Comparison of ENCODE assay signal across 1 mouse cellular context in genomic region chr7:17025896-17026622, GRCm38 (mm10).
TF ChIP-seq lines count a peak whose summit lies in the region.

No protein-coding gene starts in this region.

TF ChIP-seq in MEL, 35 proteins besides CTCF, POLR2A, EP300 and RAD21 (continued from another document):
- no peak for TF ChIP-seq KAT2A (conservative IDR thresholded peaks at IDR 0.05; ENCODE audit: low read depth, low read length)
- TF ChIP-seq GATA1 (IDR thresholded peaks at IDR 0.05; ENCODE audit: low read depth, low read length) = no peak
- TF ChIP-seq SIN3A (IDR thresholded peaks at IDR 0.05; ENCODE audit: low read length) = no peak
- TF ChIP-seq ZMIZ1 (IDR thresholded peaks at IDR 0.05; ENCODE audit: low read depth, low read length) = no peak
- TF ChIP-seq MXI1 (IDR thresholded peaks at IDR 0.05; ENCODE audit: low read depth, low read length) = no peak
- no peak for TF ChIP-seq TBP (IDR thresholded peaks at IDR 0.05; ENCODE audit: low read depth, low read length)
- no peak for TF ChIP-seq CHD1 (IDR thresholded peaks at IDR 0.05; ENCODE audit: low read depth, low read length)
- TF ChIP-seq POLR2AphosphoS2 (IDR thresholded peaks at IDR 0.05; ENCODE audit: low read length) = no peak
- TF ChIP-seq POLR2AphosphoS5 (IDR thresholded peaks at IDR 0.05; ENCODE audit: borderline replicate concordance, low read depth, low read length) = no peak
- no peak for TF ChIP-seq ZKSCAN1 (IDR thresholded peaks at IDR 0.05; ENCODE audit: low read depth, low read length)
- no peak for TF ChIP-seq UBTF (IDR thresholded peaks at IDR 0.05; ENCODE audit: borderline replicate concordance, insufficient read depth, low read depth, low read length)
- no peak for TF ChIP-seq MEF2A (IDR thresholded peaks at IDR 0.05; ENCODE audit: extremely low read depth, insufficient replicate concordance, low read depth, low read length, poor library complexity, severe bottlenecking)
TF ChIP-seq in MEL: peak in this region for 0.
